Mouse (Mus musculus) CH12.LX (cell line): ENCODE measurements around the gene Myo16. TPM values are rescaled to one million over a fixed set of nuclear protein-coding genes. Genes with fewer than 3 reads are reported as not detected.

ENCODE experiments used
- DNase-seq: peaks from one replicate; pipeline ENCODE4 v3.0.0-alpha.2; 2013; ENCODE audit errors: extremely low read depth
- H3K27ac ChIP-seq: 2 replicates; pipeline ENCODE4 v1.5.1; 2012; ENCODE audit warnings: low read depth, mild to moderate bottlenecking, control low read depth, moderate library complexity; ENCODE audit not compliant: insufficient read depth
- H3K27me3 ChIP-seq: replicated peaks from 2 replicates; pipeline ENCODE3; 2012; ENCODE audit warnings: inconsistent platforms
- H3K36me3 ChIP-seq, 2 experiments: replicated peaks in 1 of 2; 2 replicates each; pipeline versions ENCODE3 to v1.6.1; 2012; ENCODE audit warnings: inconsistent platforms in 1 of 2, low read length in 1 of 2, mild to moderate bottlenecking in 1 of 2, mixed read lengths in 1 of 2, moderate library complexity in 1 of 2; ENCODE audit not compliant: control insufficient read depth in 1 of 2, insufficient read depth in 1 of 2
- H3K4me1 ChIP-seq, 2 experiments: 2 replicates each; pipeline ENCODE4 v1.6.1; 2012; ENCODE audit warnings: inconsistent platforms in 1 of 2, moderate library complexity in 1 of 2; ENCODE audit not compliant: insufficient read depth in 2 of 2, control insufficient read depth in 1 of 2
- H3K4me2 ChIP-seq: 2 replicates; pipeline ENCODE4 v1.6.1; 2012; ENCODE audit warnings: low read depth, mild to moderate bottlenecking, control low read depth; ENCODE audit not compliant: poor library complexity, insufficient read depth, severe bottlenecking
- H3K4me3 ChIP-seq, 3 experiments: fragments of 150-350 bp in 1 of 3; sonication (generic) in 1 of 3; replicated peaks in 1 of 3; 2 replicates each; pipeline versions ENCODE3 to v1.5.1; 2011 to 2012; ENCODE audit warnings: low read depth in 2 of 3, low read length in 2 of 3, mild to moderate bottlenecking in 2 of 3, moderate library complexity in 2 of 3, control low read depth in 1 of 3, improper control_type of control experiment in 1 of 3, inconsistent platforms in 1 of 3, mixed read lengths in 1 of 3; ENCODE audit not compliant: poor library complexity in 1 of 3
- H3K79me2 ChIP-seq: replicated peaks from 2 replicates; pipeline ENCODE4 v1.6.1; 2012; ENCODE audit warnings: mild to moderate bottlenecking, moderate library complexity; ENCODE audit not compliant: control insufficient read depth, poor library complexity, insufficient read depth, severe bottlenecking; ENCODE audit errors: extremely low read depth
- H3K9ac ChIP-seq: 2 replicates; pipeline ENCODE4 v1.6.1; 2012; ENCODE audit warnings: low read depth, mild to moderate bottlenecking, control low read depth, moderate library complexity; ENCODE audit not compliant: insufficient read depth
- H3K9me3 ChIP-seq: replicated peaks from 2 replicates; pipeline ENCODE3; 2012; ENCODE audit warnings: low read length, inconsistent platforms, mixed read lengths
- BHLHE40 ChIP-seq: IDR thresholded peaks from 2 replicates; pipeline ENCODE4 v1.6.1; 2011; ENCODE audit warnings: mild to moderate bottlenecking, low read depth, low read length, improper control_type of control experiment
- CHD1 ChIP-seq: IDR thresholded peaks from 2 replicates; pipeline ENCODE4 v1.6.1; 2012; ENCODE audit warnings: low read depth, low read length, improper control_type of control experiment, inconsistent platforms
- CHD2 ChIP-seq: IDR thresholded peaks from 2 replicates; pipeline ENCODE4 v1.6.1; 2011; ENCODE audit warnings: low read length, improper control_type of control experiment
- E2F4 ChIP-seq: IDR thresholded peaks from 2 replicates; pipeline ENCODE4 v1.6.1; 2011; ENCODE audit warnings: low read depth, low read length, improper control_type of control experiment; ENCODE audit not compliant: insufficient replicate concordance
- GABPA ChIP-seq: IDR thresholded peaks from 2 replicates; pipeline ENCODE4 v1.6.1; 2012; ENCODE audit warnings: low read depth, low read length, improper control_type of control experiment, inconsistent platforms; ENCODE audit not compliant: insufficient replicate concordance
- IRF4 ChIP-seq: IDR thresholded peaks from 2 replicates; pipeline ENCODE4 v1.6.1; 2014; ENCODE audit warnings: low read depth, mild to moderate bottlenecking, inconsistent platforms, low read length, improper control_type of control experiment
- JUN ChIP-seq: IDR thresholded peaks from 2 replicates; pipeline ENCODE4 v1.6.1; 2011; ENCODE audit warnings: low read depth, mild to moderate bottlenecking, low read length, improper control_type of control experiment, moderate library complexity; ENCODE audit not compliant: insufficient read depth
- JUND ChIP-seq: conservative IDR thresholded peaks from 2 replicates; pipeline ENCODE4 v1.6.1; 2011; ENCODE audit warnings: low read depth, low read length, improper control_type of control experiment
- KAT2A ChIP-seq: IDR thresholded peaks from 2 replicates; pipeline ENCODE4 v1.6.1; 2012; ENCODE audit warnings: low read length, improper control_type of control experiment, inconsistent platforms; ENCODE audit not compliant: insufficient replicate concordance
- MAFK ChIP-seq: IDR thresholded peaks from 2 replicates; pipeline ENCODE4 v1.6.1; 2011; ENCODE audit warnings: low read length, improper control_type of control experiment; ENCODE audit not compliant: insufficient replicate concordance
- NELFE ChIP-seq: IDR thresholded peaks from 2 replicates; pipeline ENCODE4 v1.6.1; 2011; ENCODE audit warnings: low read depth, low read length, improper control_type of control experiment
- PAX5 ChIP-seq: IDR thresholded peaks from 2 replicates; pipeline ENCODE4 v1.6.1; 2012; ENCODE audit warnings: low read length, inconsistent platforms, mixed read lengths
- RAD21 ChIP-seq: IDR thresholded peaks from 2 replicates; pipeline ENCODE4 v1.6.1; 2011; ENCODE audit warnings: low read depth, mild to moderate bottlenecking, low read length, improper control_type of control experiment, moderate library complexity
- SMC3 ChIP-seq: IDR thresholded peaks from 2 replicates; pipeline ENCODE4 v1.6.1; 2011; ENCODE audit warnings: low read depth, low read length, improper control_type of control experiment
- TCF12 ChIP-seq: IDR thresholded peaks from 2 replicates; pipeline ENCODE4 v1.6.1; 2014; ENCODE audit warnings: low read depth, mild to moderate bottlenecking, inconsistent platforms, low read length, improper control_type of control experiment
- UBTF ChIP-seq: IDR thresholded peaks from 2 replicates; pipeline ENCODE4 v1.6.1; 2012; ENCODE audit warnings: low read depth, mild to moderate bottlenecking, inconsistent platforms, low read length, improper control_type of control experiment, moderate library complexity
- USF1 ChIP-seq: IDR thresholded peaks from 2 replicates; pipeline ENCODE4 v1.6.1; 2014; ENCODE audit warnings: low read depth, mild to moderate bottlenecking, inconsistent platforms, low read length, improper control_type of control experiment
- ZKSCAN1 ChIP-seq: IDR thresholded peaks from 2 replicates; pipeline ENCODE4 v1.6.1; 2012; ENCODE audit warnings: low read depth, inconsistent platforms, low read length, improper control_type of control experiment, borderline replicate concordance
- dilution Hi-C: fragments of 300-500 bp; cut with MboI; formaldehyde crosslinking; loops from 2 replicates; pipeline ENCODE4 v1.14.3; 2020; ENCODE audit warnings: low sequenced_read_pairs; ENCODE audit not compliant: extremely low pct_unique_long_range_greater_than_20kb, extremely low pct_ligation_motif_present
- in situ Hi-C: fragments of 300-500 bp; cut with MboI; formaldehyde crosslinking; loops from 3 replicates; pipeline ENCODE4 v1.14.3; 2019; ENCODE audit warnings: low sequenced_read_pairs, low pct_ligation_motif_present, low pct_unique_long_range_greater_than_20kb, mixed read lengths
- polyA plus RNA-seq: library from polyadenylated mRNA; unstranded; fragments of >175 nt; gene quantifications from 2 replicates; pipeline ENCODE4 v1.2.1, GENCODE M21; 2012; ENCODE audit warnings: low read depth; ENCODE audit not compliant: insufficient read length
- total RNA-seq, 2 experiments: library from RNA; depleted of rRNA; stranded (reverse); fragments of 300-350 nt in 1 of 2; fragments of >200 nt in 1 of 2; gene quantifications; 2 replicates each; pipeline ENCODE4 v1.2.3; 2012 to 2014

Gene Myo16
- total and polyA plus RNA-seq, 3 experiments: not detected

DNA sequence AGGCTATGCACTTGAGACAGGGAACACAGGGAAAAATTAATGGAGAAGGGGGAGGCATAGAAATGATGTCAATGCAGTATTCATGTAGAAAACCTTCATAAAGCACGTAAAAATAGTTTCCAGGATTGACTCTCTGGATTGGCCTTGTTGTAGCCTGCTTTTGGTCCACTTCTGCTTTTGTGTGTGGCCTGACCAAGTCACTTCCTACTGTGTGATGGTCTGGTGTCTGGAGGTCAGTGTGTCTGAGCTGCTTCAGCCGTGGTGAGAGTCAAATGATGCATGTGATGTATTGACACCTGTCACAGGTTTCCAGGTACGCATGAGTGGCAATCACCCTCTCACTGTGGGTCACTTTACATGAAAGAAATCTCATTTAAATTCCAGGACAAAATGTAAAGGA, 16.2 kb downstream of the Myo16 start:
- H3K4me2 ChIP-seq: no peak overlapping the region
- H3K27ac ChIP-seq: no peak overlapping the region
- H3K9me3 ChIP-seq: no peaks in the 10 kb centered on the region
- dilution Hi-C loops (no loop called here), in situ Hi-C loops (no loop called here)
- peaks cover 0 to 10% of the 10 kb centered on the region in 2 experiments; a peak in 1 of 4 replicates for H3K4me1 ChIP-seq
- H3K79me2 ChIP-seq: no peaks in the 10 kb centered on the region
- H3K36me3 ChIP-seq: no peaks in the 10 kb centered on the region
- H3K27me3 ChIP-seq: no peaks in the 10 kb centered on the region
- no peak overlapping the region for H3K4me3 ChIP-seq
- H3K9ac ChIP-seq: no peak overlapping the region
- DNase-seq: no peak
- TF ChIP-seq CHD1 (no peak), RAD21 (no peak), UBTF (no peak), CHD2 (no peak), JUN (no peak), SMC3 (no peak), USF1 (no peak), E2F4 (no peak), GABPA (no peak), PAX5 (no peak), TCF12 (no peak), NELFE (no peak), MAFK (no peak), BHLHE40 (no peak), IRF4 (no peak), KAT2A (no peak), JUND (no peak)

DNA sequence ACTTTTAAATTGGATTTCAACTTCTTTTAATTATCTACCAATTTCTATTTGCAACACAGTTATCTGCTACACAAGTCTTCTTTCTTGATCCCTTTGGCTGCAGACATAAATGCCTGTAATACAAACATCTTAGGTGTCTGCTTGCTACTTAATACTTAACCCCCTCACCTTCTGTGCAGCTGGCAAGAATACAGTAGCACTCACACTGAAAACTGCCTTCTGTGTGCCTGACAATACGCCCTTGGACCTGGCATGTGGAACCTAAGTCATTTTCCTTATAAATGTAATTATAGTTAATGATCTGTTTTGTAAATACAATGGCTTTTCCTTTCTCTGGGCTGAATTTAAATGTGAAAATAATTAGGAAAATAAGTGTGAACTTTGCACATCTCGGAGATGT, 17.6 kb downstream of the Myo16 start:
- H3K79me2 ChIP-seq: no peaks in the 10 kb centered on the region
- no peaks in the 10 kb centered on the region for H3K36me3 ChIP-seq
- dilution Hi-C loops: no loop called here
- H3K4me3 ChIP-seq: no peak overlapping the region
- DNase-seq: no peak
- no peaks in the 10 kb centered on the region for H3K9me3 ChIP-seq
- no peak overlapping the region for H3K27ac ChIP-seq
- no peaks in the 10 kb centered on the region for H3K27me3 ChIP-seq
- H3K4me1 ChIP-seq: peaks cover 0 to 10% of the 10 kb centered on the region in 2 experiments; a peak in 1 of 4 replicates
- TF ChIP-seq UBTF: no peak
- TF ChIP-seq NELFE: no peak
- no peak for TF ChIP-seq ZKSCAN1
- no peak overlapping the region for H3K4me2 ChIP-seq
- in situ Hi-C loops: no loop called here
- H3K9ac ChIP-seq: no peak overlapping the region
